In the genomic region with DNA sequence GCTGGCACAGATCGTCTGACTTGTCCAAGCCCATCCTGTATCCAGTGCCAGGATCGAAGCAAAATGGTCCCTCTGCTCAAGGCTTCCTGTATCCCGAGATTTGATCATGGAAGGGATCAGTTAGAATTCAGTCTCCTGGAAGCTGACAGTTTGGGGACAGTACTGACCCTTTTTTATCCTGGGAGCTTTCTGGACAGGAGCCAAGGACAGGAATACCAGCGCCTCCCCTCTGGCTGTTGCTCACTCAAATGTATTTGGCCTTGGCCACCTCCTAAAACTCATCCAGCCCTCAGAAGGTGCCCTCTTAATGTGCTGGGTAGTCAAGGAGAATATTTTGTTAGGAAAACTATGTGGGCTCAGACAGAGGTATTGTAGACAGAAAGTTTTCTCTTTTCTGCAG, we compare ENCODE assay signal across 19 mouse cellular contexts. TPM values are rescaled to one million over a fixed set of nuclear protein-coding genes. Genes with fewer than 3 reads are reported as not detected.
"Had no signal": no experiment of that assay in that cellular context is flagged by ENCODE, and none has a peak within 500 bp of the region (broad histone marks: within the 10 kb centered on the region; RNA-seq: fewer than 3 reads in every experiment).

No protein-coding gene starts in this region.

- H3K4me1 ChIP-seq: lung, embryonic 15.5 days; megakaryocyte, embryonic 14.5 days; midbrain, embryonic 13.5 days; midbrain, embryonic 15.5 days; neural tube, embryonic 12.5 days had no signal

- H3K36me3 ChIP-seq: lung, embryonic 15.5 days; midbrain, embryonic 13.5 days; midbrain, embryonic 15.5 days; neural tube, embryonic 12.5 days had no signal

- H3K9ac ChIP-seq: lung, embryonic 15.5 days; midbrain, embryonic 13.5 days; midbrain, embryonic 15.5 days; neural tube, embryonic 12.5 days had no signal

- H3K4me3 ChIP-seq: lung, embryonic 15.5 days; megakaryocyte, embryonic 14.5 days; midbrain, embryonic 13.5 days; midbrain, embryonic 15.5 days; neural tube, embryonic 12.5 days had no signal

- H3K4me2 ChIP-seq: lung, embryonic 15.5 days; midbrain, embryonic 11.5 days; midbrain, embryonic 13.5 days; midbrain, embryonic 15.5 days; neural tube, embryonic 12.5 days had no signal

- H3K9me3 ChIP-seq: lung, embryonic 15.5 days; megakaryocyte, embryonic 14.5 days; midbrain, embryonic 13.5 days; midbrain, embryonic 15.5 days; neural tube, embryonic 12.5 days had no signal

- DNase-seq: lung, adult 2 months; lung, postnatal 14 days; lung, postnatal 36 days; right cerebral cortex, postnatal 14 days; thymus, adult 18-20 months; thymus, postnatal 14 days; thymus, postnatal 36 days had no signal

- H3K27me3 ChIP-seq: lung, embryonic 15.5 days; midbrain, embryonic 13.5 days; midbrain, embryonic 15.5 days; neural tube, embryonic 12.5 days had no signal

- ATAC-seq: lung, postnatal 0 days; midbrain, embryonic 13.5 days; midbrain, embryonic 15.5 days had no signal

- H3K27ac ChIP-seq: lung, embryonic 15.5 days; macrophage; midbrain, embryonic 13.5 days; midbrain, embryonic 15.5 days; neural tube, embryonic 12.5 days had no signal

RNA-seq across cellular contexts. Expression of a gene that starts 16.9 kb away (rescaled TPM):
- total RNA-seq: megakaryocyte progenitor cell, adult 5-6 weeks; monocyte, adult 5-6 weeks; neutrophil, adult 5-6 weeks had no signal
- polyA plus RNA-seq: macrophage; spleen, adult 2 months had no signal
